Mouse (Mus musculus): ENCODE data around the gene Cc2d1a. TPM values are rescaled to one million over a fixed set of nuclear protein-coding genes. Genes with fewer than 3 reads are reported as not detected.

Gene Cc2d1a
- polyA plus RNA-seq, 1 experiment from 2014 or later, result 18.2 TPM

GRCm38 (mm10) chr8:84157620-84158019 is 9.9 kb upstream of the Cc2d1a start:
- Histone ChIP-seq H3K4me3 (no peak overlapping the region), H3K9me3 (no peaks in the 10 kb centered on the region), H3K27ac (no peak overlapping the region), H3K27me3 (ENCODE audit: insufficient read depth, poor library complexity, severe bottlenecking) (no peaks in the 10 kb centered on the region), H3K36me3 (peaks cover 9% of the 10 kb centered on the region; the same call in 1 of the 2 replicates), H3K4me1 (replicated peaks) (no peaks in the 10 kb centered on the region)
- no peak for DNase-seq (ENCODE audit: low spot score)
- 95% methylated on average over 4 of the region's 4 CpGs for WGBS

- Histone ChIP-seq H3K4me3 (no peak overlapping the region), H3K4me1 (replicated peaks) (peaks cover 32% of the 10 kb centered on the region), H3K27me3 (ENCODE audit: insufficient read depth, poor library complexity, severe bottlenecking) (peaks cover 5% of the 10 kb centered on the region; the same call in 1 of the 2 replicates), H3K27ac (no peak overlapping the region), H3K9me3 (no peaks in the 10 kb centered on the region), H3K36me3 (peaks cover 18% of the 10 kb centered on the region)
- 78% methylated on average over 3 of the region's 3 CpGs for WGBS
- DNase-seq (ENCODE audit: low spot score), result no peak
Measured at GRCm38 (mm10) chr8:84149181-84149580, 1.4 kb upstream of the Cc2d1a start.

- 93% methylated on average over 5 of the region's 5 CpGs for WGBS
Measured at GRCm38 (mm10) chr8:84148531-84148850, 755 bp upstream of the Cc2d1a start.

GRCm38 (mm10) chr8:84147324-84147766 is 391 bp downstream of the Cc2d1a start:
- peak overlapping the region; percentile 90 for H3K27ac ChIP-seq
- peaks cover 36% of the 10 kb centered on the region for H3K36me3 ChIP-seq
- 4% methylated on average over 14 of the region's 14 CpGs for WGBS
- no peaks in the 10 kb centered on the region for H3K9me3 ChIP-seq
- no peak for DNase-seq (ENCODE audit: low spot score)
- H3K27me3 ChIP-seq (ENCODE audit: insufficient read depth, poor library complexity, severe bottlenecking), result peaks cover 5% of the 10 kb centered on the region; the same call in 1 of the 2 replicates
- peaks cover 32% of the 10 kb centered on the region for H3K4me1 ChIP-seq (replicated peaks)
- peak overlapping the region; percentile 84 for H3K4me3 ChIP-seq

More at GRCm38 (mm10) chr8:84148531-84148850, 755 bp upstream of the Cc2d1a start:
- DNase-seq (ENCODE audit: low spot score), result no peak
- H3K9me3 ChIP-seq, result no peaks in the 10 kb centered on the region
- peak overlapping the region; percentile 90; the same call in 1 of the 2 replicates for H3K27ac ChIP-seq
- peaks cover 5% of the 10 kb centered on the region; the same call in 1 of the 2 replicates for H3K27me3 ChIP-seq (ENCODE audit: insufficient read depth, poor library complexity, severe bottlenecking)
- peak overlapping the region; percentile 84 for H3K4me3 ChIP-seq
- peaks cover 32% of the 10 kb centered on the region for H3K4me1 ChIP-seq (replicated peaks)
- peaks cover 25% of the 10 kb centered on the region for H3K36me3 ChIP-seq

- no peak for DNase-seq (ENCODE audit: low spot score)
- Histone ChIP-seq H3K4me1 (replicated peaks) (peaks cover 32% of the 10 kb centered on the region), H3K27ac (no peak overlapping the region), H3K27me3 (ENCODE audit: insufficient read depth, poor library complexity, severe bottlenecking) (peaks cover 5% of the 10 kb centered on the region; the same call in 1 of the 2 replicates), H3K36me3 (peaks cover 62% of the 10 kb centered on the region), H3K9me3 (no peaks in the 10 kb centered on the region), H3K4me3 (no peak overlapping the region)
- WGBS, result 95% methylated on average over 8 of the region's 8 CpGs
Measured at GRCm38 (mm10) chr8:84144636-84145245, 3.0 kb downstream of the Cc2d1a start.

- DNase-seq (ENCODE audit: low spot score), result no peak
- peaks cover 95% of the 10 kb centered on the region for H3K36me3 ChIP-seq
- WGBS, result 88% methylated on average over 4 of the region's 4 CpGs
- H3K9me3 ChIP-seq, result no peaks in the 10 kb centered on the region
- H3K4me3 ChIP-seq, result no peak overlapping the region
- no peak overlapping the region for H3K27ac ChIP-seq
- peaks cover 4% of the 10 kb centered on the region; the same call in 1 of the 2 replicates for H3K4me1 ChIP-seq (replicated peaks)
- H3K27me3 ChIP-seq (ENCODE audit: insufficient read depth, poor library complexity, severe bottlenecking), result no peaks in the 10 kb centered on the region
Measured at GRCm38 (mm10) chr8:84140838-84141237, 6.9 kb downstream of the Cc2d1a start.

- peaks cover 100% of the 10 kb centered on the region for H3K36me3 ChIP-seq
- WGBS, result 89% methylated on average over 3 of the region's 3 CpGs
- no peaks in the 10 kb centered on the region for H3K4me1 ChIP-seq (replicated peaks)
- no peaks in the 10 kb centered on the region for H3K27me3 ChIP-seq (ENCODE audit: insufficient read depth, poor library complexity, severe bottlenecking)
- H3K4me3 ChIP-seq, result no peak overlapping the region
- H3K9me3 ChIP-seq, result no peaks in the 10 kb centered on the region
- no peak for DNase-seq (ENCODE audit: low spot score)
- H3K27ac ChIP-seq, result no peak overlapping the region
Measured at GRCm38 (mm10) chr8:84137848-84138247, 9.9 kb downstream of the Cc2d1a start.

- 86% methylated on average over 8 of the region's 8 CpGs for WGBS
- Histone ChIP-seq H3K36me3 (peaks cover 57% of the 10 kb centered on the region), H3K27me3 (ENCODE audit: insufficient read depth, poor library complexity, severe bottlenecking) (peaks cover 12% of the 10 kb centered on the region), H3K9me3 (no peaks in the 10 kb centered on the region), H3K4me3 (no peak overlapping the region; the same call in 1 of the 2 replicates), H3K4me1 (replicated peaks) (peaks cover 15% of the 10 kb centered on the region), H3K27ac (no peak overlapping the region)
- no peak for DNase-seq (ENCODE audit: low spot score)
Measured at GRCm38 (mm10) chr8:84132225-84132624, 15.5 kb downstream of the Cc2d1a start.

GRCm38 (mm10) chr8:84130806-84131205 is 16.9 kb downstream of the Cc2d1a start:
- Histone ChIP-seq H3K9me3 (no peaks in the 10 kb centered on the region), H3K36me3 (peaks cover 43% of the 10 kb centered on the region), H3K4me3 (no peak overlapping the region), H3K27ac (peak overlapping the region; percentile 24; the same call in 1 of the 2 replicates), H3K4me1 (replicated peaks) (peaks cover 20% of the 10 kb centered on the region), H3K27me3 (ENCODE audit: insufficient read depth, poor library complexity, severe bottlenecking) (peaks cover 12% of the 10 kb centered on the region)
- peak; percentile 25 for DNase-seq (ENCODE audit: low spot score)
- WGBS, result 48% methylated on average over 30 of the region's 30 CpGs

GRCm38 (mm10) chr8:84128277-84128676 is 19.5 kb downstream of the Cc2d1a start:
- no peaks in the 10 kb centered on the region for H3K9me3 ChIP-seq
- H3K36me3 ChIP-seq, result peaks cover 18% of the 10 kb centered on the region
- H3K4me1 ChIP-seq (replicated peaks), result peaks cover 22% of the 10 kb centered on the region
- H3K27me3 ChIP-seq (ENCODE audit: insufficient read depth, poor library complexity, severe bottlenecking), result peaks cover 12% of the 10 kb centered on the region
- H3K27ac ChIP-seq, result no peak overlapping the region
- no peak for DNase-seq (ENCODE audit: low spot score)
- 70% methylated on average over 8 of the region's 8 CpGs for WGBS
- no peak overlapping the region for H3K4me3 ChIP-seq

- Histone ChIP-seq H3K36me3 (peaks cover 8% of the 10 kb centered on the region), H3K4me1 (replicated peaks) (peaks cover 22% of the 10 kb centered on the region), H3K27me3 (ENCODE audit: insufficient read depth, poor library complexity, severe bottlenecking) (peaks cover 12% of the 10 kb centered on the region), H3K27ac (0 out of 2 replicates have a peak overlapping the region, but pooled peaks have one; percentile 18), H3K9me3 (no peaks in the 10 kb centered on the region), H3K4me3 (no peak overlapping the region)
- no peak for DNase-seq (ENCODE audit: low spot score)
- WGBS, result 73% methylated on average over 17 of the region's 17 CpGs
Measured at GRCm38 (mm10) chr8:84127202-84127901, 20.4 kb downstream of the Cc2d1a start.

- Histone ChIP-seq H3K4me3 (no peak overlapping the region), H3K4me1 (replicated peaks) (peaks cover 22% of the 10 kb centered on the region), H3K9me3 (no peaks in the 10 kb centered on the region), H3K36me3 (peaks cover 2% of the 10 kb centered on the region), H3K27me3 (ENCODE audit: insufficient read depth, poor library complexity, severe bottlenecking) (peaks cover 12% of the 10 kb centered on the region), H3K27ac (no peak overlapping the region)
- DNase-seq (ENCODE audit: low spot score), result no peak
- 76% methylated on average over 2 of the region's 2 CpGs for WGBS
Measured at GRCm38 (mm10) chr8:84126742-84127141, 21.0 kb downstream of the Cc2d1a start.

GRCm38 (mm10) chr8:84125656-84126055 is 22.1 kb downstream of the Cc2d1a start, which contains the start of gene Podnl1:
TSS of gene Podnl1 (plus strand) at chr8:84125989.
- no peak within 1 kb of the TSS for H3K27ac ChIP-seq
- H3K27me3 ChIP-seq (ENCODE audit: insufficient read depth, poor library complexity, severe bottlenecking), result peaks cover 4% of the 10 kb centered on the region; the same call in 1 of the 2 replicates
- peaks cover 19% of the 10 kb centered on the region for H3K4me1 ChIP-seq (replicated peaks)
- no peak for DNase-seq (ENCODE audit: low spot score)
- no peaks in the 10 kb centered on the region for H3K9me3 ChIP-seq
- H3K36me3 ChIP-seq, result no peaks in the 10 kb centered on the region
- no peak within 1 kb of the TSS for H3K4me3 ChIP-seq
- 59% methylated on average over 9 of the region's 9 CpGs for WGBS
